Mouse (Mus musculus): ENCODE measurements at regions not wholly inside any gene's neighbourhood (a gene's known extent, or its start where the extent isn't known, plus 50 kb on each side); places are given as distances from the start of the nearest gene placed in this dataset.

- H3K9me3 ChIP-seq (replicated peaks): no peaks in the 10 kb centered on the region
- H3K4me2 ChIP-seq (replicated peaks): no peak overlapping the region
- H3K9ac ChIP-seq: no peak overlapping the region
- H3K36me3 ChIP-seq: no peaks in the 10 kb centered on the region
- 39% methylated on average over 8 of the region's 8 CpGs for WGBS
- H3K4me1 ChIP-seq: peaks cover 5% of the 10 kb centered on the region; the same call in 1 of the 2 replicates
- no peak overlapping the region for H3K4me3 ChIP-seq (replicated peaks)
- no peak for ATAC-seq (ENCODE audit: insufficient number of reproducible peaks, low FRiP score, low TSS enrichment, low read depth)
- H3K27me3 ChIP-seq: no peaks in the 10 kb centered on the region
- no peak overlapping the region for H3K27ac ChIP-seq (replicated peaks)
Observed at GRCm38 (mm10) chr10:44862360-44862674, 204.7 kb upstream of the Prep start.

GRCm38 (mm10) chr10:44861671-44862359, 205.2 kb upstream of the Prep start:
- no peak overlapping the region for H3K4me3 ChIP-seq (replicated peaks)
- no peak overlapping the region for H3K27ac ChIP-seq (replicated peaks)
- H3K4me1 ChIP-seq: peaks cover 5% of the 10 kb centered on the region; the same call in 1 of the 2 replicates
- no peak overlapping the region for H3K4me2 ChIP-seq (replicated peaks)
- WGBS: 57% methylated on average over 10 of the region's 10 CpGs
- H3K9me3 ChIP-seq (replicated peaks): no peaks in the 10 kb centered on the region
- ATAC-seq (ENCODE audit: insufficient number of reproducible peaks, low FRiP score, low TSS enrichment, low read depth): no peak
- H3K9ac ChIP-seq: no peak overlapping the region
- no peaks in the 10 kb centered on the region for H3K36me3 ChIP-seq
- H3K27me3 ChIP-seq: no peaks in the 10 kb centered on the region

GRCm38 (mm10) chr10:44857444-44857843, 209.6 kb upstream of the Prep start:
- H3K9me3 ChIP-seq (replicated peaks): no peaks in the 10 kb centered on the region

DNA sequence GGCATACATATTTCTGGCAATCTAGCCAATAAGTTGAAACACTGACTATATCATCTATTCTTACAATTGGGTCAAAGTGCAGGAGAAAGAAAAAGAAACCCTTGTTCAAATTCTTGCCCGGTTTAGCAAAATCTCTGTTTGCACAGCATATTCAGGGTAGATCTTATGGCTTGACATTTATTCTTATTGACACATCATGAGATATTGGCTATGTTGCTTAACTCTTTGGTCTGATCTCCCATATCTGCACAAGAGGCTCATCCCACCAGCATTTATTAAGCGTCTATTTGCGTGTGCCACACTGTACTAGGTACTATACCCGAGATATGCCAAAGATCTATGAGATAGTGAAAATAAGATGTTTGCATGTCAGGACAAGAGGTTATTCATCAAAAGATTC, 212.9 kb upstream of the Prep start:
- H3K27ac ChIP-seq (replicated peaks): no peak overlapping the region
- no peaks in the 10 kb centered on the region for H3K4me1 ChIP-seq
- no peak overlapping the region for H3K4me3 ChIP-seq (replicated peaks)
- no peaks in the 10 kb centered on the region for H3K36me3 ChIP-seq
- H3K9me3 ChIP-seq (replicated peaks): no peaks in the 10 kb centered on the region
- H3K4me2 ChIP-seq (replicated peaks): no peak overlapping the region
- no peaks in the 10 kb centered on the region for H3K27me3 ChIP-seq
- ATAC-seq (ENCODE audit: insufficient number of reproducible peaks, low FRiP score, low TSS enrichment, low read depth): no peak
- 87% methylated on average over 4 of the region's 4 CpGs for WGBS
- H3K9ac ChIP-seq: no peak overlapping the region

More at GRCm38 (mm10) chr10:44857444-44857843, 209.6 kb upstream of the Prep start:
- 76% methylated on average over 4 of the region's 4 CpGs for WGBS
- Histone ChIP-seq H3K27ac (replicated peaks) (no peak overlapping the region), H3K36me3 (no peaks in the 10 kb centered on the region), H3K4me3 (replicated peaks) (no peak overlapping the region), H3K4me2 (replicated peaks) (no peak overlapping the region), H3K27me3 (no peaks in the 10 kb centered on the region), H3K4me1 (peaks cover 4% of the 10 kb centered on the region; the same call in 1 of the 2 replicates), H3K9ac (no peak overlapping the region)
- ATAC-seq (ENCODE audit: insufficient number of reproducible peaks, low FRiP score, low TSS enrichment, low read depth): no peak

DNA sequence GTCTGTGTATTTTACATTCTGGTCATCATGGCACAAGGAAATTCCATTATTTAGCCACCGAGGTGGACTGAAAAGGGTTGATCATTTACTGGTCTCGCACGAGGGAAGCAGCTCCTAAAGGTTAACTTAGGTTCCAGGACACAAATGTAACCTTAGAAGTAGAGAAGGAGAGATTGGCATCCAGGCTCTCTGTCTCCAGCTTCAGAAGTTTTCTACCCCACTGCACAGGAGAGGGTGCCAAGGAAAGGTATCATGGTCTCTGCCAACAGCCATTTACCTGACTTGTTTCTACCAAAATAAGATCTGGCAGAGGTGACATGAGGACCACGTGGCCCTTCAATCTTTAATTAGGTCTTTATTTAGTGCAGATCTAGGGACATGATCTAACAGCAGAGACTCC, 218.0 kb upstream of the Prep start:
- no peak overlapping the region for H3K4me3 ChIP-seq (replicated peaks)
- no peaks in the 10 kb centered on the region for H3K4me1 ChIP-seq
- H3K9me3 ChIP-seq (replicated peaks): no peaks in the 10 kb centered on the region
- H3K36me3 ChIP-seq: no peaks in the 10 kb centered on the region
- no peak overlapping the region for H3K4me2 ChIP-seq (replicated peaks)
- 76% methylated on average over 4 of the region's 4 CpGs for WGBS
- ATAC-seq (ENCODE audit: insufficient number of reproducible peaks, low FRiP score, low TSS enrichment, low read depth): no peak
- H3K9ac ChIP-seq: no peak overlapping the region
- H3K27ac ChIP-seq (replicated peaks): no peak overlapping the region
- H3K27me3 ChIP-seq: no peaks in the 10 kb centered on the region

GRCm38 (mm10) chr10:44846765-44847164, 220.2 kb upstream of the Prep start:
- H3K36me3 ChIP-seq: no peaks in the 10 kb centered on the region
- 80% methylated on average over 3 of the region's 3 CpGs for WGBS
- no peak overlapping the region for H3K27ac ChIP-seq (replicated peaks)
- ATAC-seq (ENCODE audit: insufficient number of reproducible peaks, low FRiP score, low TSS enrichment, low read depth): no peak
- no peak overlapping the region for H3K4me3 ChIP-seq (replicated peaks)
- H3K27me3 ChIP-seq: no peaks in the 10 kb centered on the region
- no peaks in the 10 kb centered on the region for H3K9me3 ChIP-seq (replicated peaks)
- H3K9ac ChIP-seq: no peak overlapping the region
- no peaks in the 10 kb centered on the region for H3K4me1 ChIP-seq
- H3K4me2 ChIP-seq (replicated peaks): no peak overlapping the region

DNA sequence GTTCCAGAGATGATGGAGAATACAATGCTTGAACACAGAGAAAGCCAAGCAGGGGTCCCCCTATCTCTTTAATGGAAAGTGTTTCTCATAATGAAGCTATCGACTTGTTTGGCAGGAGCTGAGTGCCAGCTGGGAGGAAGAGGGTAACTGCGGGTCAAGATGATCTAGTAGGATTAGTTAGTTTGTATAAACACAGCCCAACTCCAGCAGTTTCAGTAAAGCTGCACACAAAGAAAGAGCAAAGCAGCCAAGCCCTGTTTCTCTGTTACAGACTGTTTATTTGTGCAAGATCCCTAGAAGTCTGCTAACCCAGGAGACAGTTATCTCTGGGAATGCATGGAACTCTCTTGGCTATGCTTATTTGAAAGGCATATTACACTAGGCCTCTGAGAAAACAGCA, 220.9 kb upstream of the Prep start:
- Histone ChIP-seq H3K27ac (replicated peaks) (no peak overlapping the region), H3K9me3 (replicated peaks) (no peaks in the 10 kb centered on the region), H3K4me3 (replicated peaks) (no peak overlapping the region), H3K4me1 (no peaks in the 10 kb centered on the region), H3K36me3 (no peaks in the 10 kb centered on the region), H3K27me3 (no peaks in the 10 kb centered on the region), H3K9ac (no peak overlapping the region), H3K4me2 (replicated peaks) (no peak overlapping the region)
- WGBS: 21% methylated on average over 2 of the region's 2 CpGs
- ATAC-seq (ENCODE audit: insufficient number of reproducible peaks, low FRiP score, low TSS enrichment, low read depth): no peak

GRCm38 (mm10) chr10:44840449-44840848, 226.6 kb upstream of the Prep start:
- no peak overlapping the region for H3K4me3 ChIP-seq (replicated peaks)
- no peak for ATAC-seq (ENCODE audit: insufficient number of reproducible peaks, low FRiP score, low TSS enrichment, low read depth)
- WGBS: 82% methylated on average over 2 of the region's 2 CpGs

GRCm38 (mm10) chr10:44832455-44832854, 234.5 kb upstream of the Prep start:
- H3K4me1 ChIP-seq: no peaks in the 10 kb centered on the region
- no peak overlapping the region for H3K4me3 ChIP-seq (replicated peaks)
- no peak for ATAC-seq (ENCODE audit: insufficient number of reproducible peaks, low FRiP score, low TSS enrichment, low read depth)
- H3K9ac ChIP-seq: no peak overlapping the region
- H3K27me3 ChIP-seq: no peaks in the 10 kb centered on the region
- 0 out of 2 replicates have a peak, but pooled peaks cover 3% of the 10 kb centered on the region for H3K9me3 ChIP-seq (replicated peaks)
- no peak overlapping the region for H3K4me2 ChIP-seq (replicated peaks)
- 89% methylated on average over 1 of the region's 1 CpGs for whole genome bisulfite sequencing
- no peak overlapping the region for H3K27ac ChIP-seq (replicated peaks)
- no peaks in the 10 kb centered on the region for H3K36me3 ChIP-seq

More at GRCm38 (mm10) chr10:44840449-44840848, 226.6 kb upstream of the Prep start:
- Histone ChIP-seq H3K27me3 (no peaks in the 10 kb centered on the region), H3K9me3 (replicated peaks) (no peaks in the 10 kb centered on the region), H3K9ac (no peak overlapping the region), H3K4me1 (no peaks in the 10 kb centered on the region), H3K27ac (replicated peaks) (no peak overlapping the region), H3K36me3 (no peaks in the 10 kb centered on the region), H3K4me2 (replicated peaks) (no peak overlapping the region)

DNA sequence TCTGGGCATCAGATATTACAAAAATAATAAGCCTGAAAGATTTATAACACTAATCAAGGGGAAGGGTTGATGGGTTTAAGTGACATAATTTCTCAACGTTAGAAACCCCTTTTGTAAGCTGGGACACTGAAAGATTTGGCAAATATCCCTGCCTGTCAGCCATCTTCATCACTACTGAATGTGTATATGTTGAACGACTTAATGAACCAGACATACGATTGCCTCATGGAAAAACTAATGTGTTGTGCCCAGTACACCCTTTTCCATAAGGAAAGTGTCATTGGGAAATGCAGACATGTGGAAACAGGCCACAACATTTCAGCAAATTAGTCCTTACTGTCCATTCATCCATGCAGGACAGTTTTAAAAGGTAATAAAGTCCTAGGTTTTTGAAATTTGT, 240.7 kb upstream of the Prep start:
- no peak overlapping the region for H3K9ac ChIP-seq
- no peak overlapping the region for H3K4me2 ChIP-seq (replicated peaks)
- H3K27me3 ChIP-seq: no peaks in the 10 kb centered on the region
- no peaks in the 10 kb centered on the region for H3K4me1 ChIP-seq
- no peaks in the 10 kb centered on the region for H3K9me3 ChIP-seq (replicated peaks)
- 70% methylated on average over 3 of the region's 3 CpGs for WGBS
- H3K36me3 ChIP-seq: no peaks in the 10 kb centered on the region
- no peak overlapping the region for H3K27ac ChIP-seq (replicated peaks)
- no peak for ATAC-seq (ENCODE audit: insufficient number of reproducible peaks, low FRiP score, low TSS enrichment, low read depth)
- no peak overlapping the region for H3K4me3 ChIP-seq (replicated peaks)

DNA sequence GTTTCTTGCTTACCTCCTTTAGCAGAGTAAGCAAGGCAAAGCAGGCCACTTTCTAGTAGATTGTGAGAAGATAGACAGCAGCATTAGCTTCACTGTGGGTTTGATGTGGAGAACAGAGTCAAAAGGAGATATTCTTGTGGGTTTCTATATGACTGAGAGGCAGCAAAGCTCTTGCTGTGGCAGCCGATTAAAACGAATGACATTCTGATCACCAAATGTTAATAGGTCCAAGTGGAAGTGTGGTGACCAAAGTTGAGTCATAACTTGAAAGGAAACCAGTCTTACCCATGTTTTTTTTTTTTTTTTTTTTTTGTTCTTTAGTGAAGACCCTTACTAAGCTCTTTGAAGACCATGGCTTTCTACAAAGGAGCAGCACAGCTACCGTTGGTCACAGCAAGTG, 245.3 kb upstream of the Prep start:
- Histone ChIP-seq H3K9ac (no peak overlapping the region), H3K9me3 (replicated peaks) (no peaks in the 10 kb centered on the region), H3K4me3 (replicated peaks) (no peak overlapping the region), H3K27me3 (no peaks in the 10 kb centered on the region), H3K36me3 (no peaks in the 10 kb centered on the region), H3K4me1 (no peaks in the 10 kb centered on the region), H3K4me2 (replicated peaks) (no peak overlapping the region), H3K27ac (replicated peaks) (no peak overlapping the region)
- whole genome bisulfite sequencing: 87% methylated on average over 3 of the region's 3 CpGs
- ATAC-seq (ENCODE audit: insufficient number of reproducible peaks, low FRiP score, low TSS enrichment, low read depth): no peak

GRCm38 (mm10) chr10:44820379-44820778, 246.6 kb upstream of the Prep start:
- no peak overlapping the region for H3K4me3 ChIP-seq (replicated peaks)
- H3K36me3 ChIP-seq: no peaks in the 10 kb centered on the region
- no peaks in the 10 kb centered on the region for H3K9me3 ChIP-seq (replicated peaks)
- H3K27me3 ChIP-seq: no peaks in the 10 kb centered on the region
- no peak for ATAC-seq (ENCODE audit: insufficient number of reproducible peaks, low FRiP score, low TSS enrichment, low read depth)
- H3K4me2 ChIP-seq (replicated peaks): no peak overlapping the region
- no peaks in the 10 kb centered on the region for H3K4me1 ChIP-seq
- no peak overlapping the region for H3K27ac ChIP-seq (replicated peaks)
- 44% methylated on average over 2 of the region's 2 CpGs for WGBS
- no peak overlapping the region for H3K9ac ChIP-seq

All from embryonic facial prominence, embryonic 15.5 days (tissue).